Mouse (Mus musculus): ENCODE measurements around the gene Il4i1.
"Not testable (repeated sequence)": the region's sequence is repeated elsewhere in the genome, so short reads cannot be mapped to it uniquely, and the experiment has no call there.

Il4i1 gene

DNA sequence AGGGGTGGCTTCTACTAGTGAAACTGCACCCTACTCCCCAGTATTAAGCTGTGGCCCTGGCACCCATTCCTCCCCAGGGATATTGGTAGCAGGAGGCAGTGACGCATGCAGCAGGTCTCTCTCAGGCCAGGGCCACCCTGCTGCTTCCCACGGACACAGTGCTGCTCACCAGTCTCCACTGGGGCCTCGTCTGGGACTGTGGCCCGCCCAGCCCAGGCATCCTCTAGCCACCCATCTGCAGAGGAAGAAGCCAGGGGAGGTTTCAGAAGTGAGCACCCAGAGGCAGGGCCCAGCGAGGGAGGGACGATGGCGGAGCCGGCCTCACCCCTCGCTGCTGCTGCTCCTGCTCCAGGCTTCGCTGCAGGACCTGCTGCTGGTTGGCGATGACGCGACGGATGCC is 47.0 kb downstream of the Il4i1 start:
- DNase-seq (ENCODE audit: extremely low read depth, insufficient read length, low spot score), result no peak

DNA sequence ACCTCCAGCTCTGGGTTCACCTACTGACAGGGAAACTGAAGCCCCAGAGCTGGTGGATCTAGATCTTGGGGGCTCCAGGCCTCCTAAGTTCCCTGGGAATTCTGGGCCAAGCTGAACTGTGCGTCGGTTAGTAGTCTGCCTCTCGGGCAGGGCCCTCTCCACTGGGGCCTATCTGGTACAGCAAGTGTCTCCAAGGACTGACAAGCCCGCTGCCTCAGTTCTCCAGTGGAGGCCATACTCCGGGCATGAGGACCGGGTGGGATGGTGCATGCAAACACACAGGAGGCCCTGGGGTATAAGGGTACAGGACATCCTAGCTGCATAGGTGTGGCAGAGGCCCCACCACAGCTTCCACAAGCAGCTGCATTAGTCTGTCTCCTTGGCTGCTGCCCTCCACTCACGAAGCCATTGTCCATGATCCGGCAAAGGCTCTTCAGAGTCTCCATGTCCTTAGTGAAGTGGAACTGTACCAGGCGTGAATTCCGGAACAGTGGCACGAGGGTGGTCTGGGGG is 47.9 kb downstream of the Il4i1 start:
- DNase-seq (ENCODE audit: extremely low read depth, insufficient read length, low spot score), result no peak

DNA sequence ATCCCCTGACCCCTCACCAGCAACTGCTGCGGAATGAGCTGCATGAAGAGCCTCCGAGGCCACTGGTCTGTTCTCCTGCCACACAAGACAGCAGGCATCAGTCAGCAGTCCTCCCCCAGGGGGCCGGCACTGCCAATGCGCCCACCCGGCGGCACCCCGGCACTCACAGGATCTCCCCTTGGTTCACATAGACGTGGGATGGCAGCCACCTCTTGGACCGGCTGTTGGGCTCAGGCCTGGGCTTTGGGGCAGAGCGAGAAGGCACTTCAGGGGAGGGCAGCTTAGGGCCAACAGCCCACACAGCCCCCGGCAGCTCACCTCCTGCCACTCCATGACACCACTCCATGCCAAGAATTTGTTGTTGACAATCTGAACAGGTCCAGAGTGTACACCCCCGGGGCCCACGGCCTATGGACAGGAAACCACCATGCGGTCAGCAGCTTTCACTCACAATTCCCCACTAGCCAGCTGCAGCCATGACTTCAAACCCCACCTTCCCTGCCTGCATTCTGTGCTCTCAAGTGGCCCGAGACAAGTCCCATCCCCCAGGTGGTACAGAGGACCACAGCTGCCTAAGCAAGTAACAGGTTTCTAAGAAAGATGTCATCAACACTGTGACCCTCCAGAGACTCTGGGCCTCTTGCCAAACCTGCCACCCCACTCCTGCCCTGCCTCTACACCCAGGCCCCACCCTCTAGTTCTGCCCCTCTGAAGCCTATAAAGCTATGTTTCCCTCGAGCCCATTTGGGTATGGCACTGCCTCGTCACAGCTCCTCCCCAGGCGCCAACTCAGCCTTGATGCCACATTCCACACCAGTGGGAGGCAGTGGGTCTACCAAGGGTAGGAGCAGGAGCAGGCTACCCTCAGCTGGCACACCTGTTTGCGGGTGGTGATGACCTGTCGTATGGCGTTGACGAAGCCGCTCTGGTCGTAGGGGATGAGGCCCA is 48.7 kb downstream of the Il4i1 start:
- DNase-seq (ENCODE audit: extremely low read depth, insufficient read length, low spot score), result no peak

DNA sequence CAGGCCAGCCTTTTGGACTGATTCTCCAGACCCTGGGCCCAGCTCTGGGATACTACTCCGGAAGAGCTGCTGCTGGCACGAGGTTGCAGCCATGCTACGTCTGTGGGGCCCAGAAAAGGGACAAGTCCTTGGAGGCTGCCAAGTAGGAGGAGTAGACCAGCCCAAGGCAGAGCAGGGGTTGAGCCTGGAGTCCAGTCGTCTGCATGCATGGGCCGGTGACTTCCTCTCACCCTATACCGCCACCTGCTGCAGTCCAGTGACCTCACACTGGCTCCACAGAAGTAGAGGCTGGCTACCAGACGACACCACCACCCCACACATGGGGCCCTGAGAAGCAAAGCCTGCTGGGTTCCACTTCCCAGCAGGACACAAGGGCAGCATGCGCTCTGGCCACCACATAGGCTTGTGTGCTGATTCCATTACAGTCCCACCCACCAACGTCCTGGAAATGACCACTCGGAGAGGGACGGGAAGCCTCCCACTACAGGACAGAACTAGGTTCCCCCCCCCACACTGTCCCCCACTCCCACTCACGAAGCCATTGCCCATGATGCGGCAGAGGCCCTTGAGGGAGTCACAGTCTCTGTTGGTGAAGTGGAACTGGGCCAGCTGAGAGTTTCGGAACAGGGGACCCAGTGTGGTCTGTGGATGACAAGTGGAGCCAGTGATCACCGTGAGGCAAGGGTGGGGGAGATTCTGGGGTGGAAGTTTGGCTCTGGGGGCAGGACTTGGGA is 50.3 kb downstream of the Il4i1 start:
- peak; percentile 64 for DNase-seq (ENCODE audit: extremely low read depth, insufficient read length, low spot score)

DNA sequence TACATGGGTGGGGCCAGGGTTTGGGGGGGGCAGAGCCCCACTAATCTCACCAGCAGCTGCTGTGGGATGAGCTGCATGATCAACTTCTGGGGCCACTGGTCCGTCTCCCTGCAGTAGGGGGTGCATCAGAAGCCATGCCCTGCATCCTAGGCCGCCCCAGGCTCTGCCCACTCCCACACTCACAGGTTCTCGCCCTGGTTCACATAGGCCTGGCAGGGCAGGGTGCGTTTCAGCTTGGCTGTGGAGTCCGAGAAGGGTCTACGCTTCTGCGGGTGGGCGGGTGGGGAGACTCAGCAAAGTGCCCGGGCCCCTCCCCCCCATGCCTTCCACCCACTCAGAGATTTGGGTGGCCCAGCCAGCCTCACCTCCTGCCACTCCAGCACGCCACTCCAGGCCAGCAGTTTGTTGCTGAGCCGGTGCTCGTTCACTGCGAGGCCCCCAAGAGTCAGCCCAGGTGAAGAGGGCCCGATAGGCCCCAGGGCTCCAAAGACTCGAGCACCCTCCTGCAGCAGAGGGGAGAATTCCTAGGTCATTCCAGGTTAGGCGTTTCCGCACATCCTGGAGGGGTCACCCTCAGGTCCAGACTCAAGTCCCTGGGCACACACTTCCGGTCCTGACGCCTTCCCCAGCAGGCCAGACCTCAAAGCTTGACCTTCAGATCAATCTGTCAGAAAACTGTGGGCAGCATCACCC is 51.0 kb downstream of the Il4i1 start:
- no peak for DNase-seq (ENCODE audit: extremely low read depth, insufficient read length, low spot score)

DNA sequence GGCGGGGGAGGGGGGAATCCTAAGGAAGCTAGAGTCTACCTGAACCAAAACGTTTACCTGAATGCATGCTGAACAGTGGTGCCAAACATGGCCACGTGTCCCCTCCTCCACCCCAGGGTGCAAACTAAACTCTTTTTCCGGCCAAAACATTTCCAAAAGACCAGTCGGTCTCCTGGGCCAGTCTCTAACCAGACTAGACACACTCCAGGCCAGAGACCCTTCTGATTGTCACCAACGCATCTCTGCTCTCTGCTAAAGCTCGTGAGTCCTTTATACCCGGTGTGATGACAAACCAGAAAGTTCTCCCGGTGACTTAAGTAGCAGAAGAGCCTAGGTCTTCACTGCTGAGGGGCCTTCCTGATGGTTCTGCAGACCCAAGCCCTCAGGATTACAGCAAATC is 51.6 kb downstream of the Il4i1 start:
- DNase-seq (ENCODE audit: extremely low read depth, insufficient read length, low spot score), result no peak

DNA sequence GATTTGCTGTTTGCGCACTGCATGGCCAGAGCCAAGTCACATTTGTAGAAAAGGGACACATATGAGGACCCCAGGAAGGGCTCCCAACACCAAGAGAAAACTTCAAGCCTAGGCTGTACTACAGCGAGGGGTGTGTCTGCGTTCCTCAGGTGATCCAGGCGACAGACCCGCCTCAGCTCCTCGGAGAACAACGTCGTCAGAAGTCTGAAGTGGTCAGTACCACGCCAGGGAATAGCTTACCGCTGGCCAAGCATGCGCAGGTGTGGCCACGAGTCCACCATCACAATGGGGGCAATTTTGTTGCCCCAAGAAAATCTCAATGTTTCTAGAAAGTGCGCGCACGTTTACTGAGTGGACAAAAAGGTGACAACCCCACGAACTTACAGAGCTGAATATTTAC is 52.3 kb downstream of the Il4i1 start:
- DNase-seq (ENCODE audit: extremely low read depth, insufficient read length, low spot score), result no peak

DNA sequence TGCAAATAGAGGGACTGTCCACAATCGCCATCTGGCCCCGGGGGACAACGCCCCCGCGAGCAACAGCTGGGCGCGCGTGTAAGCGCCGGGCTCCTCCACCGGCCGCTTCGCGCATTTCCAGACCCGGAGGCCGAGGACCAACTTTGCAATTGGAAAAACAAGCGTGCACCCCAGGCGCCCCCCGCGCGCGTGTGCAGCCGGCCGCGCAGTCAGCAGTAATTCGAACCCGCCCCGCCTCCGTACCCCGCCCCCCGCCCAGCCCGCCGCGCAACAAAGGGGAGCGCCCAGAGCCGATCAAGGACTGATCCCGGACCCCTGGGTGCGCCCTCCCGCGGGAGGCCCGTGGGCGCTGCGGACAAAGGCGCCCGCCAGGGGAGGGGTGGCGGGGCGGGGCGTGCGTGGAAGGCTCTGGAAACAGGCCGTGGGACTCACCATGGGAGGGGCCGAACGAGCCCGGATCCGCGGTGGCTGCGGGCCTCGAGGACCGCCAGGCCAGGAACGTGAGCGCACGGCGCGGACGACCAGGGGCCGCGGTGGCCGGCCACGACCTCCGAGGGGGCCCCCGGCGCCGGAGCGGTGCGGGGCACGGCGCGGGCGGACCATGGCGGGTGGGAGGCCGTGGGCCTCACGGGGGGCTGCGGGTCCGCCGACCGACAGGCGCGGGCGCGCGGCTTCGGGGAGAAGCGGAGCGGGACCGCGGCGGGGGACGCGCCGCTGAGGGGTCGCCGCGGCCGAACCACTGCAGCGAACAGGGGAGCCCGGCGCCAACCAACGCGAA is 52.9 kb downstream of the Il4i1 start:
- DNase-seq (ENCODE audit: extremely low read depth, insufficient read length, low spot score), result peak; percentile 71

DNA sequence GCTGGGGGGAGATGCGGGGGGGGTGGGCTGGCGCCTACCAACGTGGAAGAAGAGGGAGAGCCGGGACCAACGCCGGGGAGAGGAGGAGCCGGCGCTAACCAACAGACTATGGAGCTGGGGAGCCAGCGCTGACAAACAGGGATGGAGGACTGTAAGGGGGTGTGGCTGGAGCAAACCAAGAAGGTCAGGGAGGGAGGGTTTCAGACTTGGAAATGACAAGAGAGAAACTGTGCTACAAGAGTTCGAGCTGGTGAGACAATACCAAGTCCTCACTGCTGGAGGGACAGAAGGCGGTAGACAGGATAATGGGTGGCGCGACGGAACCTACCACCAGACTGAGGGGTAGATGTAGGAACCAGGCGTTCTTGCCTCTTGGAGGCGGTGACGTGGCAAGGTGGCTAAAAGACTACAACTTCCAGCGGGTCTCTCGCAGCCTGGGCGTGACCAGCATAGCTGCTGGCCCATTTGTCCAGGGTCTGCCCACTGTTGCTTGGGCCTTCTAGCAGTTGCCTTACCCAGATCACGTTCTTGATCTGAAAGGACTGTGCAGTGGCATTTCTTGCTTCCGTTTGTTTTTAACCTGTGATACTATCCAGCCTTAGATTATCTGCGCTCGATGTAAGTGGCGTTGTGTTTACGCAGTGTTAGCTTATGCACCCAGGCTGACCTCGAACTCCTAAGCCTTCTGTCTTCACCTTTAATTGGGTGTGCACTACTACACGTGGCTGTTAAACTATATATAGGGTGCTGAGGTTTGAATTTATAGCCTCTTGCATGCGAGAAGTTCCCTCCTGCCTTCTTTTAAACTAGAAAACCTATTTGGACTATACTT is 53.7 kb downstream of the Il4i1 start, which contains the start of gene Ptov1:
Ptov1 (minus strand) TSS at position 92 of the 832 bp plus-strand sequence.
- peak; percentile 89 for DNase-seq (ENCODE audit: extremely low read depth, insufficient read length, low spot score)

DNA sequence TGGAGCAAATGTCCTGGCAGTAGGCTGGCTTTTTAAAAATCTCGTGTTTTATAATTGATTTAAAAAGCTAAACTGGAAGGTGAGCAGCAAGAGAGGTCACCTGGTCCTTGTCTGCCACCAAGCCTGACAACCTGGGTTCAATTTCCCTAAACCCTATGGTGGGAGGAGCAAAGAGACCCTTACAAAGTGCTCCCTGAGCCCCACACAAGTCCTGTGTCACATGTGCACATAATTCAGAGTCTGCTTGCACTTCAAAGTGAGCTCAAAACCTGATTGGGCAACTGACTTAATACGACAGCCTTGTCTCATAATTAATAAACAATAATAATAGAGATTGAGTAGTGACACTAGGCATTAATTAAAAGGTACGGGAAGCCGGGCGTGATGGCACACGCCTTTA is 54.4 kb downstream of the Il4i1 start:
- DNase-seq (ENCODE audit: extremely low read depth, insufficient read length, low spot score), result no peak

DNA sequence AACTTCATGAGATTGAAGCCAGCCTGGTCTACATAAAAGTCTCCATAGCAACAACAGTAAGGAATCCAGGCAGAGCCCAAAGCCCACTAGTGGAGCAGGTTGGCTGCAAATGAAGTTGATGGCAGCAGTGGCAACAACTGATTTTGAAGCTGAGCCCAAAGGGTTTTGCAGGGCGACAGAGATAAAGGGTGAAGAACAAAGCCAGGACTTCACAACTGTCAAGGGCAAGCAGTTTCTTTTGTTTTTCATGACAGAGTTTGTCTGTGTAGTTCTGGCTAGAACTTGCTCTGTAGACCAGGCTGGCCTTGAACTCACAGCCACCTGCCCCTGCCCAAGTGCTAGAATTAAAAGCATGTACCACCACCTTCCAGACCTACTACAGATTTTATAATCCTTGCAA is 55.0 kb downstream of the Il4i1 start:
- DNase-seq (ENCODE audit: extremely low read depth, insufficient read length, low spot score), result no peak

DNA sequence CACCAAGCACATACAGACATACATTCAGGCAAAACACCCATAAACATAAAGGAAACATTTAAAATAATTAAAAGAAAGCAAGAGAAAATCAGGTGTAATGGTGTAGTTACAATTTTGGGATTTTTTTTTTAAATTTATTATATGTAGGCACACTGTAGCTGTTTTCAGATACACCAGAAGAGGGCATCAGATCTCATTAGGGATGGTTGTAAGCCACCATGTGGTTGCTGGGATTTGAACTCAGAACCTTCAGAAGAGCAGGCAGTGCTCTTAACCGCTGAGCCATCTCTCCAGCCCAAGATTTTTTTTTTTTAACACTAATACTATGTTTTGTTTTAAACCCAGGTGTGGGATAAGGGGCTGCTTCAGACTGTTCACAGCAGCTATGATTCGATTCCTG is 55.6 kb downstream of the Il4i1 start:
- not testable (repeated sequence) for DNase-seq (ENCODE audit: extremely low read depth, insufficient read length, low spot score)

DNA sequence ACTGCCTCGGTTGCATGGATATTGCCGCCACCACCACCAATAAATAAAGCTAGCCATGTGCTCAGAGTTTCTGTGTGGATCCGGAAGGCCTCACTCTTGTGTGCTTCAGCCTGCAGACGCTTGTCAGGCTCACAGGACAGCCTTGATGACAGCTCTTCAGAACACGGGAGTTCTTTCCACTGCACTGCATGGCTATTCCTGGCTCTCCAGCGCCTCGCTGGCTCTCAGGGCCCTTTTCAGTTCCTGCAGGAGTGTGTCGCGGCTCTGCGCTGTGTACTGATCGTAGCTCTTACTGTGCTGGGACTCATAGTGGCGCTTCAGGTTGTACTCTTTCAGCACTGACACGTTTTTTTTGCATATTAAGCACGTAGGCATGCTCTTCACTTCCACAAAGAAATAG is 61.6 kb downstream of the Il4i1 start:
- DNase-seq (ENCODE audit: extremely low read depth, insufficient read length, low spot score), result no peak

DNA sequence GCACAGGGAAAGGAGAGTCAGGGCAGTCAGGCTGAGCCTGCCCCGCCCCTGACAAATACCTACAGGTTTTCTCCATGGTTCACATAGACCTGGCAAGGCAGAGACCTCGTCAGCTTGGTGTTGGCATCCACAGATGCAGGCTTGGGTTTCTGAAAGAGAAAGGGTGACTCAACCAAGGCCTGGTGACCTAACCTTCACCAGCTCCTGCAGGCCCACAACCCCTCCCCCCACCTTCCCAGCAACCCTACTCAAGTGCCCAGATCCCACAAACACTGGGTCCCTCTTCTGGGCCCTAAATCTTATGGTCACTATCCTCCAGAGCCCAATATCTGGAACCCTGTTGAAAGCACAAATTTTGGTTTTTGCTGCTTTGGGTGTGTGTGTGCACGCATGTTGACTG is 66.8 kb downstream of the Il4i1 start:
- no peak for DNase-seq (ENCODE audit: extremely low read depth, insufficient read length, low spot score)

DNA sequence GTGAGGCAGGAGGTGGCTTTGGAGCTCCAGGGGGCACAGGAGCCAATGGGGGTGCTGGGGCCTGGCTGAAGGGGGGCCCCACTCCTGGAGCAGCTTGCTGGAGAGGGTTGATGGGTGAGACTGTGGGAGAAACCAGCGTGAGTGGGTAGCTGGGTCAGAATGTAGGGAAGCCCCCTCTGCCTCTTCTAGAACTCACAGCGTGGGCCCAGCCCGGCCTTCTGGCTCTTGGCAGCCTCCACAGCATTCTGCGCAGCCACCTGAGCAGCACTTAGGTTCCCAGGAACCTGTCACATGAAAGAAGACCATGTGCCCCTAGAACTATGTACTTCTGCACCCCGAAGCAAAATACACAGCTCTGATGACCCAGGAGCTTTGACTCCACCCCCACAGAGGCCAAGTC is 68.5 kb downstream of the Il4i1 start:
- no peak for DNase-seq (ENCODE audit: extremely low read depth, insufficient read length, low spot score)

DNA sequence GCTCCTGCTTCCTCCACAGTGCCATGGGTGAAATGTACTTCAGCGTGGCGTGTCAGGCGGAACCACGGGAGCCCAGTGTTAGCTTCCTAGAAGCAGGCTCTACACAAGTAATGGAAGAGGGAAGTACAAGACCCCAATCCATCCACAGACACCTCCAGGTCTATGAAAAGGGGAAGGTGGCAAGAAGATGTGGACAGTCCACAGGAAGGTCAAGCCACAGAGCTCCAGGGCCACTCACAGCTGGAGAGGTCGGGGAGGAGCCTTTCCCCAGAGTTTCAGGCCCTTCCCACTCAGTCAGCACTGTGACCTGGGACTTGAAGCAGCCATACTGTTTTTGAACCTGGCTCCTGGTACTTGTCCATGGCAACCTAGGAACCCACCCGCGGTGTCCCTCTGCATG is 70.8 kb downstream of the Il4i1 start:
- no peak for DNase-seq (ENCODE audit: extremely low read depth, insufficient read length, low spot score)

DNA sequence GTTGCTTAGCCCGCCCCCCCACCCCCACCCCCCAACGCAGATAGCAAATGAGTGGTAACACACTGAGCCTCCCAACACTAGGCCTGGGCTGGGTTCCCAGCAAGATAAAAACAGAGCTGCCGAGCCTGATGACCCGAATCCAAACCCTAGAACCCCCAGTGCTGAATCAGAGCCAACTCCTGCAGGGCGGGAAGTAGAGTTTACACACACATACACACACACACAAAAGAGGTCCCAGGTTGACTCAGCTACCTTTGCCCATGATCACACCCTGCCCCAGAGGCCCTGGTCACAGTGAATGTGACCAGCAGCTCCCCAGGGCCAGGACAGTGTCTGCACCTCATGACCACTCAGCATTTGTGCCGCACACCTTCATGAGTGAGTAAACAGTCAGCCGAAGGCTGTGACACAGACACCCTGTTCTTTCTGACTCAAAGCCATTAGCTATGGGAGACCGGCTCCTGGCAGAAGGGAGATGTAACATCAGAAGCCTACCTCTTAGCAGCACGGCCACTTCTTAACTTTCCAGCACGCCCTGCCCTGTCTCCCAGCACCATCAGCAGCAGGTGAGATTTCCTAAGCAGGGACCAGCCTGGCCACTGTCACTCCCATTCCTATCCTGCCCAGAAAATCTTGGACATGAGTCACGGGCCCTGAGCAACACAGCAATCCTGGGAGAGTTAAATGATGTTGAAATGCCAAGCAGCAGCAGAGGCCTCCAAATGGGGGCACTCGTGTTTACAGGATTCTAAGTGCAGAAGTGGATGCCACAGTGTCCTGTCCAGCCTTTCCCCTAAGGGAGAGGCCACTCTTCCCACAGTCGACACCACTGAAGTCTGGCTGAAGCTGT is 72.3 kb downstream of the Il4i1 start:
- peak; percentile 48 for DNase-seq (ENCODE audit: extremely low read depth, insufficient read length, low spot score)

DNA sequence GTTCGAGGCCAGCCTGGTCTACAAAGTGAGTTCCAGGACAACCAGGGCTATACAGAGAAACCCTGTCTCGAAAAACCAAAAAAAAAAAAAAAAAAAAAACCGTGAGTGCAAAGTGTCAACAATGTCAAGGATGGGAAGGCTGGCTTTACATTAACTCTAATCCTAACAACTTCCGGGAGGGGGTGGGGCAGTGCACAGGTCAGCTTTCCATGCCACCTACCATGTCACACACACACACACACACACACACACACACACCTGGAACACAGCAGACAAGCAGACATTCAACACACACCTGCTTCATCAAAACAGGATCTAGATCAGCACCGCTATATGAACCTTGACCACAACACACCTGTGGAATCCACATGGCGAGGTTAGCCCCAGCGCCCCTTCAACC is 74.0 kb downstream of the Il4i1 start:
- no peak for DNase-seq (ENCODE audit: extremely low read depth, insufficient read length, low spot score)
